Mouse (Mus musculus) heart, embryonic 11.5 days (tissue): Measurements from ENCODE around the gene Tcaim. TPM values are rescaled to one million over a fixed set of nuclear protein-coding genes. Genes with fewer than 3 reads are reported as not detected.

ENCODE experiments used
- polyA plus RNA-seq: library from polyadenylated mRNA; unstranded; fragments of >200 nt; fragmentation: Nextera tagmentation; extraction: Ambion mirVana; gene quantifications from 2 replicates; pipeline ENCODE4 v1.2.1, GENCODE M21; 2014

The Tcaim gene
- polyA plus RNA-seq, 1 experiment from 2014 or later, result 4.4 TPM

Other genes starting within 250 kb of the Tcaim start
- 0.10 TPM in 1 of 2 replicates, not detected in the other for gene Topaz1, start 58.2 kb upstream of the Tcaim start, polyA plus RNA-seq
- 0.47 and 0.51 TPM in 2 replicates for gene Gm35549, start 38.5 kb downstream of the Tcaim start, polyA plus RNA-seq
- 34.4 and 42.1 TPM in 2 replicates for gene Zfp445, start 60.5 kb downstream of the Tcaim start, polyA plus RNA-seq
- 1.3 and 1.7 TPM in 2 replicates for gene Zkscan7, start 80.1 kb downstream of the Tcaim start, polyA plus RNA-seq
- gene Zfp105, start 117.5 kb downstream of the Tcaim start, polyA plus RNA-seq, result 15.5 and 15.6 TPM in 2 replicates
- 25.1 and 28.3 TPM in 2 replicates for gene 1110059G10Rik, start 145.5 kb downstream of the Tcaim start, polyA plus RNA-seq
- 31.6 and 37.7 TPM in 2 replicates for gene Kif15, start 145.5 kb downstream of the Tcaim start, polyA plus RNA-seq
- gene Tmem42, start 215.8 kb downstream of the Tcaim start, polyA plus RNA-seq, result 15.4 and 18.6 TPM in 2 replicates
- gene Tgm4, start 229.2 kb downstream of the Tcaim start, polyA plus RNA-seq, result 0.19 and 0.46 TPM in 2 replicates